Mouse (Mus musculus): ENCODE results near the gene Stambp.

Stambp gene

GRCm38 (mm10) chr6:83500462-83500861, 72.1 kb downstream of the Stambp start:
- DNase-seq: no peak

GRCm38 (mm10) chr6:83499078-83499477, 73.5 kb downstream of the Stambp start:
- DNase-seq: no peak

- no peak for DNase-seq
Measured at GRCm38 (mm10) chr6:83496753-83497710, 75.5 kb downstream of the Stambp start.

- peak; percentile 69 for DNase-seq
Measured at GRCm38 (mm10) chr6:83496009-83496752, 76.3 kb downstream of the Stambp start.

All from cerebellum, adult 9-10 months (tissue).